Mouse (Mus musculus): ENCODE data around the gene Snx29. TPM values are rescaled to one million over a fixed set of nuclear protein-coding genes. Genes with fewer than 3 reads are reported as not detected.

The Snx29 gene
- polyA plus RNA-seq, 1 experiment from 2014 or later: 14.2 TPM

DNA sequence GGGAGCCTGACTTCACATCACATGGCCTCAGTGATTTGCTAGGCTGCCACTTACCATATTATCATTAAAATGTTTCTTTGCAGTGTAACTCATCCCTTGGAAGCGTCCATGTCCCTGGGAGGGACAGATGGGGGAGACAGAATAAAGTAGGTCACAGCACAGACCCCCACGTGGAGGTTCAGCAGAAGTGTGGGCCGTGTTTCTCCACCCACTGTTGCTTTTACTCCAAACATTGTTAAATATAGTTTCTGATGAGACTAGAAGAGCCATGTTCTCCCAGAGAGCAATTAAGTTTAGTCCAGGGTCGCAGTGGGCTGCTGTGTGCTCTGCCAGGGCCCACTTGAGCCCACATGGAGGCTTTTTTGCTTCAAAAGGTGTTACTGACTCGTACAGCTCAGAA, 419.2 kb downstream of the Snx29 start:
- H3K9ac ChIP-seq: no peak overlapping the region
- H3K27me3 ChIP-seq: no peaks in the 10 kb centered on the region
- H3K27ac ChIP-seq (replicated peaks): no peak overlapping the region
- 74% methylated on average over 5 of the region's 5 CpGs for WGBS
- ATAC-seq (ENCODE audit: insufficient number of reproducible peaks, low FRiP score, low TSS enrichment, low read depth): no peak
- H3K4me2 ChIP-seq (replicated peaks): no peak overlapping the region
- no peaks in the 10 kb centered on the region for H3K36me3 ChIP-seq
- no peaks in the 10 kb centered on the region for H3K4me1 ChIP-seq
- H3K9me3 ChIP-seq (replicated peaks): no peaks in the 10 kb centered on the region
- H3K4me3 ChIP-seq (replicated peaks): no peak overlapping the region

DNA sequence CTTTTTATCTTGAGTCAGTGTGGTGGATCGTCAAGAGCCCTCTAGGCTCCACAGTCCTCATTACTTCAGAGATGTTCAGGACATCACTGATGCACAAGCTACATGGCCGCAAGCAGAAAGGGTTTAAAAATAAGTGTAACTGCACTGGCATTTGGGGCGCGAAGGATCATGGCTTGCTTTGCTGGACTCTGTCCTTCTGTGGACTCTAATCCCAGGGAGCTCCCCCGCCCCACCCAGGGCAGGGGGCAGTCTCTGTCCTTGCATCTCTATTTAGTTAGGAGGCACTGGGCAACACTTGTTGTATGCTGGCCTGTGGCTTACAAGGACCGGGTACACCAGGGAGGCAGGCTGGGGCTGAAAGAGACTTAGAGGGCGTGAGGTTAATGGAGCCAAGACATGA, 419.6 kb downstream of the Snx29 start:
- no peak for ATAC-seq (ENCODE audit: insufficient number of reproducible peaks, low FRiP score, low TSS enrichment, low read depth)

DNA sequence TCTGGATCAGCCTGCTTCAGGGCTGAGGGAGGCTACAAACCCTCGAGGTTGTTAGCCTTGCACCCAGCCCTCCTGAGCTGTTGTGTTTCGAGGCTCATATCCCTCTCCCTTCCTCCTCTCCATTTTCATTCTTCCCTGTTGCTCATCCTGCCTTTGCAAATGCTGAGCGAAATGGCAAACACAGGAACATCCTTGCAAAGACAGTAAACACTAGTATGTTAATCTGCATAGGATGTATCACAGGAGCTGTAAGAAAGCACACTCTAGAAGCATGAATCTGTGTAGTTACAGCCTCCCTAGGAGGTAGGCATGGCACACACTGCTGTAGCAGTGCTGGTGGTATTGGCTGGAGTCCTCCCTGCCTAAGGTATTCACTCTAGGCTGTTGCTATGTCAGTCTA, 420.3 kb downstream of the Snx29 start:
- Histone ChIP-seq H3K4me3 (replicated peaks) (no peak overlapping the region), H3K27ac (replicated peaks) (no peak overlapping the region), H3K9me3 (replicated peaks) (no peaks in the 10 kb centered on the region), H3K4me2 (replicated peaks) (no peak overlapping the region), H3K4me1 (no peaks in the 10 kb centered on the region), H3K36me3 (no peaks in the 10 kb centered on the region), H3K9ac (no peak overlapping the region), H3K27me3 (no peaks in the 10 kb centered on the region)
- 62% methylated on average over 3 of the region's 3 CpGs for WGBS
- ATAC-seq (ENCODE audit: insufficient number of reproducible peaks, low FRiP score, low TSS enrichment, low read depth): no peak

More for the DNA sequence above, 419.6 kb downstream of the Snx29 start:
- Histone ChIP-seq H3K4me3 (replicated peaks) (no peak overlapping the region), H3K27me3 (no peaks in the 10 kb centered on the region), H3K36me3 (no peaks in the 10 kb centered on the region), H3K27ac (replicated peaks) (no peak overlapping the region), H3K4me1 (no peaks in the 10 kb centered on the region), H3K4me2 (replicated peaks) (no peak overlapping the region), H3K9ac (no peak overlapping the region), H3K9me3 (replicated peaks) (no peaks in the 10 kb centered on the region)
- WGBS: 83% methylated on average over 7 of the region's 7 CpGs

DNA sequence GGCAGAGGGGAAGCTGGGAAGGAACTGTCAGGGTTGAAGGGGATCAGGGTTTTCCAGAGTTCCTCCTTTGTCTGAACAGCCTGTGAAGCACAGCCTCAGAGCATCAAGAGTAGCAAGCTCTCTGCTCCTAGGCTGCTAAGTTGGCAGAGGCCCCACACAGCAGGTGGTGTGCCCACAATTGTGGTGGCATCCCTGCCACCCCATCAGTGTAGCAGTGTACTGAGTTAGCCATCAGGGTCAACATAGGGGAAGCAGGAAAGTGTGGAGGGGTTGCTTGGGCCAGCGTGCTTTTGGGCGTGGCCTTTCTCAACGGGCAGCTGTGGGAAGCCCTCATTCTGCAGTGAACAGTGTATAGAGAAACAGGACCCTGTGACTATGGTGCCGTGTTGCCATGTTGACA, 421.0 kb downstream of the Snx29 start:
- H3K4me2 ChIP-seq (replicated peaks): no peak overlapping the region
- WGBS: 71% methylated on average over 4 of the region's 4 CpGs
- ATAC-seq (ENCODE audit: insufficient number of reproducible peaks, low FRiP score, low TSS enrichment, low read depth): no peak

DNA sequence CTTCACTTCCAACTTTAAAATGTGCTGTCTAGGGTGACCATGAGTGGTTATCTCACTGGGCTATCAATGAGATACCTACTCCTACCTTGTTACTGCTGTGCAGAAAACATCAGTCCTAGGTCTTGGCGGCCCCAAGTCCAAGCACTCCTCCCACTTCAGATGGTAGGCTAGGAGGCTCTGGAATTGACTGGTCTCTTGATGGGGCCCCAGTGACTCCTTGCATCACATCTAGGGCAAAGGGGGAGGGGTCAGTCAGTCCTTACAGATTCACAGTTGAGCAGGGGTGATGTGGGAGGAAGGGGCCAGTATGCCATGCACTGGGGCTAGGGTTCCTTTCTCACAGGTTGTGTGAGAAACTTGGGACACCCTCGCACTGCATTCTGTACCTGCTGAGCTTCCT, 423.3 kb downstream of the Snx29 start:
- H3K9ac ChIP-seq: no peak overlapping the region
- no peak overlapping the region for H3K4me3 ChIP-seq (replicated peaks)
- no peaks in the 10 kb centered on the region for H3K9me3 ChIP-seq (replicated peaks)
- WGBS: 86% methylated on average over 2 of the region's 2 CpGs
- ATAC-seq (ENCODE audit: insufficient number of reproducible peaks, low FRiP score, low TSS enrichment, low read depth): no peak
- H3K27me3 ChIP-seq: no peaks in the 10 kb centered on the region
- H3K36me3 ChIP-seq: no peaks in the 10 kb centered on the region
- no peak overlapping the region for H3K4me2 ChIP-seq (replicated peaks)
- no peak overlapping the region for H3K27ac ChIP-seq (replicated peaks)
- H3K4me1 ChIP-seq: no peaks in the 10 kb centered on the region

More for the DNA sequence above, 421.0 kb downstream of the Snx29 start:
- Histone ChIP-seq H3K4me1 (no peaks in the 10 kb centered on the region), H3K9me3 (replicated peaks) (no peaks in the 10 kb centered on the region), H3K36me3 (no peaks in the 10 kb centered on the region), H3K27me3 (no peaks in the 10 kb centered on the region), H3K27ac (replicated peaks) (no peak overlapping the region), H3K9ac (no peak overlapping the region), H3K4me3 (replicated peaks) (no peak overlapping the region)

DNA sequence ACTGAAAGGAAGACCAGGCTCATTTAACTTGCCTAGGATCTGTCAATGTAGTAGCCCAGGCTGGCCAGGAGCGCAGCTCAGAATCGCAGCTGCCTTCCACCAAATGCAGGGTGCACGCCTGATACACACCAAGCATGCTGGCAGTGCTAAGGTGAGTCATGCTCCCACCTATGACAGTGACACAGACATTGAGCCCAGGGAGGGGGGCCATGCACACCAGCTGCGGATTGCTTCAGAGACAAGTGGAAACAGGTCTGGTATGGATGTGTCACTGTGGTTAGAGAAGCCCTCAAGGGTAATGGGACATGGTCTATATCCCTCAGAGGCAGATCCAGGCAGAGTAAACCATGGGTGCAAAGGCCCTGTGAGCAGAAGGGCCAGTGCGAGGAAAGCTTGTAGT, 425.2 kb downstream of the Snx29 start:
- Histone ChIP-seq H3K4me3 (replicated peaks) (no peak overlapping the region), H3K36me3 (no peaks in the 10 kb centered on the region), H3K4me2 (replicated peaks) (no peak overlapping the region), H3K27me3 (no peaks in the 10 kb centered on the region), H3K9ac (no peak overlapping the region), H3K9me3 (replicated peaks) (no peaks in the 10 kb centered on the region), H3K4me1 (no peaks in the 10 kb centered on the region), H3K27ac (replicated peaks) (no peak overlapping the region)
- 70% methylated on average over 5 of the region's 5 CpGs for WGBS
- no peak for ATAC-seq (ENCODE audit: insufficient number of reproducible peaks, low FRiP score, low TSS enrichment, low read depth)

DNA sequence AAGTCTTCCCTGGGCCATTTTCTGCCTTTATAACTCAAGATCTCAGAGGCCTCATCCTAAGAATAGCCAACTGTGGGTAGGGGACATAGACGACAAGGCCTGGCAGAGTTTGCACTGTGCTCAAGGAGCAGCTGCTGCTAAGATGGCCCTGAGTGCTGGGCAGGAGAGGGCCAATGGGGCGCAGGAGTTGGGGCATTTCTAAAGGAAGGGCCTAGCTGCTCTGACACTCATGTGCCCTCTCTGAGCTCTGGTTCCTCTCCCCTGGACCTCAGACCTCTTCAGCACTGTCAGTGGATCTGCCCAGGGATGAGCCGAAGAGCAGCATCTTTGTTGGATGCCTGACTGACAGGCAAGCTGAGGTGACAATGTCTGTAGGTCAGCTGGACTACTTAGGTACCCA, 426.4 kb downstream of the Snx29 start:
- WGBS: 89% methylated on average over 3 of the region's 3 CpGs

DNA sequence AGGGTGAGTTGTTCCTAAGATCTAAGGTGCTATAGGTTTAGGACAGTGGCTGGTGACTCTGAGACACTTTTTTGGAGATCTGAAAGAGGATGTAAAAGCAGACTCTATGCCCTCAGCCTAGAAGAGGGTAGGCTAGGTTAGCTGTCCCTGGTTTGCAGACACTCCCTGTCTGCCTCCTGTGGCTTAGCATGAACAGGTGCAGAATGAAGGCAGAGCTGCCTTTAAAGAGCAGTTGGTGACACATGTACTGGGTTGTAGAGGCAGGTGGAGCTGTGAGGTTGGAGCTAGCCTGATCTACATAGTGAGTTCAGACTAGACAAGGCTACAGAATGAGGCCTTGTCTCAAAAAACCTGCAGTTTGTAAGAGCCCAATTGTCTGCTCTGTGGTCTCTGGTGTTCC, 427.9 kb downstream of the Snx29 start:
- Histone ChIP-seq H3K4me2 (replicated peaks) (no peak overlapping the region), H3K4me1 (no peaks in the 10 kb centered on the region), H3K36me3 (no peaks in the 10 kb centered on the region), H3K9me3 (replicated peaks) (no peaks in the 10 kb centered on the region), H3K27ac (replicated peaks) (no peak overlapping the region), H3K4me3 (replicated peaks) (no peak overlapping the region), H3K27me3 (no peaks in the 10 kb centered on the region), H3K9ac (no peak overlapping the region)
- ATAC-seq (ENCODE audit: insufficient number of reproducible peaks, low FRiP score, low TSS enrichment, low read depth): no peak

More for the DNA sequence above, 426.4 kb downstream of the Snx29 start:
- no peak for ATAC-seq (ENCODE audit: insufficient number of reproducible peaks, low FRiP score, low TSS enrichment, low read depth)
- no peak overlapping the region for H3K9ac ChIP-seq
- no peak overlapping the region for H3K27ac ChIP-seq (replicated peaks)
- no peak overlapping the region for H3K4me2 ChIP-seq (replicated peaks)
- no peaks in the 10 kb centered on the region for H3K9me3 ChIP-seq (replicated peaks)
- no peaks in the 10 kb centered on the region for H3K4me1 ChIP-seq
- no peaks in the 10 kb centered on the region for H3K27me3 ChIP-seq
- H3K36me3 ChIP-seq: no peaks in the 10 kb centered on the region
- H3K4me3 ChIP-seq (replicated peaks): no peak overlapping the region

DNA sequence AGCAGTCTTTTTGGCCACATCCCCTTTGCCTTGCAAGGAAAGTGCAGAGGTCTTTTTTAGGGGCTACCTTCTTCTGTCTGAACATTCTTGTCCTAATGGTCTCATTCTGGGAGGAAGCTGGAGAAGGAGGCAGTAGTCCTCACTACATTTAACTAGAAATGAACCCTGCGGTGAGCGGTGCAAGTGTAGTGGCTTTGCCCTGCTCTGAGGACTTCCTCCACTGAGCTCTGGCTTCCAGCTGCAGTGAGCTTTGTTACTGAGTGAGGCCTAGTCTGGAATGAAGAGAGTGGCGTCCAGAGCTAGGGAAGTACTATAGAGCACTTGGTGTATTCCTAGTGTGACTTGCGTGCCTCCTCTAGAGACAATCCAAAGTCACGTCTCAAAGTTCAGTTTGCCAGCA, 429.8 kb downstream of the Snx29 start:
- Histone ChIP-seq H3K27ac (replicated peaks) (no peak overlapping the region), H3K9me3 (replicated peaks) (no peaks in the 10 kb centered on the region), H3K4me2 (replicated peaks) (no peak overlapping the region), H3K36me3 (no peaks in the 10 kb centered on the region), H3K4me1 (no peaks in the 10 kb centered on the region), H3K4me3 (replicated peaks) (no peak overlapping the region), H3K27me3 (no peaks in the 10 kb centered on the region), H3K9ac (no peak overlapping the region)
- ATAC-seq (ENCODE audit: insufficient number of reproducible peaks, low FRiP score, low TSS enrichment, low read depth): no peak
- WGBS: 90% methylated on average over 5 of the region's 5 CpGs

DNA sequence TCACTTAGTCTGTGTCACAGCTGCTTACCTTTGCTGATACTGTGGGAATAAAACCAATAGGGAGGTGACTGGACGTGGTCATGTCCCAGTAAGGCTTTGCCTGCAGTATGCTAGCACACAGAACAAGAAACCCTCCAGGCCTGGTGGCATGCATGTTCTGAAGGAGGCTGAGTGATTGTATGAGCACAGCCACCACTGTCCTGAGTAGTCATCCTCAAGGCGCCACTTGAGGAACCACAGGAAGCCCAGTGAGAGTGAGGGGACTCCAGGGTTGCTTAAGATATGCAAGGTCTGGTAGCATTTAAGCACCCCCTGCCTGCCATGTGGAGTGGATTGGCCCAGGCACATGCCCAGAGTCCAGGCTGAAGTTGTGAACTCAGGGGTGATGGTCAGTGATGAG, 430.8 kb downstream of the Snx29 start:
- no peaks in the 10 kb centered on the region for H3K27me3 ChIP-seq
- no peaks in the 10 kb centered on the region for H3K4me1 ChIP-seq
- WGBS: 86% methylated on average over 2 of the region's 2 CpGs
- no peak for ATAC-seq (ENCODE audit: insufficient number of reproducible peaks, low FRiP score, low TSS enrichment, low read depth)
- no peak overlapping the region for H3K27ac ChIP-seq (replicated peaks)
- no peak overlapping the region for H3K9ac ChIP-seq
- H3K4me3 ChIP-seq (replicated peaks): no peak overlapping the region
- H3K36me3 ChIP-seq: no peaks in the 10 kb centered on the region
- no peaks in the 10 kb centered on the region for H3K9me3 ChIP-seq (replicated peaks)
- no peak overlapping the region for H3K4me2 ChIP-seq (replicated peaks)

DNA sequence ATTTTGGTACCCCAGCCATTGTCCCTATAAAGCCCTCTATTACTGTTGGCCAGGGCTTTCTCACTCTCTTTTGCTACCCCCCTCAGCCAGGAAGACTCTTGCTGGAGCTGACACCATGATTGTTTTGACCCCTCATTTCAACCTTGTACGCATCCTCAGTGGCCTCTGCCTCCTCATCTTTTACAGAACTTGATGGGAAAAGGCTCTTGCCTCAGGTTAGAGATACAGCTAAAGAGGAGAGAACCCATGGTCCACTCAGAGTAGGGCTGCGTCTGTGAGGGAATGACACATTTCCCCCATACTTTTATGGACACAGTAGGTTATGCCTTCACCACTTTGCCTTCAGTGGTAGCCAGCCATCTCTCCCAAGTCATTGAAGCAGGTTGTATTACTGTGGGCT, 431.4 kb downstream of the Snx29 start:
- Histone ChIP-seq H3K27ac (replicated peaks) (no peak overlapping the region), H3K27me3 (no peaks in the 10 kb centered on the region), H3K4me1 (no peaks in the 10 kb centered on the region), H3K9ac (no peak overlapping the region), H3K9me3 (replicated peaks) (no peaks in the 10 kb centered on the region), H3K36me3 (no peaks in the 10 kb centered on the region), H3K4me3 (replicated peaks) (no peak overlapping the region), H3K4me2 (replicated peaks) (no peak overlapping the region)
- no peak for ATAC-seq (ENCODE audit: insufficient number of reproducible peaks, low FRiP score, low TSS enrichment, low read depth)
- WGBS: 89% methylated on average over 2 of the region's 2 CpGs

DNA sequence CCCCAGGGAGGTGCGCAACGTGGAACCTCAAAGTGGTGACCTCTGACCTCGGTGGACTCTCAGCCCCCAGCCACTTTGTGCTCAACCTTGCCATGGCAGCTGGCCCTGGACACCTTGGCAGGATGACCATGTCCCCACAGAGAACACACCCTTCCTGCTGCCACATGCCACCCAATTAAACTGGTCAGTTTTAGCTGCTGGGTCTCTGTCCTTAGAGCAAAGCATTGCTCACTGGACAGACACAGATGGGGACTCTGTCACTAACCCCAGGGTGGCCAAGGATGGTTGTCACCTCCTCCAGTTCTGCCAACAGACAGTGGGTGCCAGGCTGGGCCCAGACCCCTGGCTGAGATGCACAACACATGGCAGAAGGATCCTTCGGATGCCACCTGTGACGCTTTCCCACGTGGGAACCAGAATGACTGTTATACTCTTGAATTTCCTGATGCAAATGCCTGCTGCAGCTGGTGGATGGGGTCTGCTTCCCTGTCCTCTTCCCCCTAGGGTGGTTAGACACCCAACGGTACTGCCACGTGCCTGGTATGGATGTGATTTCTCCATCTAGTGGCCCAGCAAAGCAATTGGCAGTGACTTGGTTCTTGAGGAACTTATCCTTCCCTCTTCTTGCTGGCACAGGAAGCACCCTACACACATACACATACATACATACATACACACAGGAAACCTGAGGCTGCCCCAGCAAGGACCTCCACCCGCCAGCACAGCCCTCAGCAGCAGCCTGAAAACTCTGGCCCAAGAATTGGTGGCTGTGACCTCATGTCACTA, 432.8 kb downstream of the Snx29 start:
- H3K27me3 ChIP-seq: no peaks in the 10 kb centered on the region
- H3K27ac ChIP-seq (replicated peaks): no peak overlapping the region
- no peaks in the 10 kb centered on the region for H3K36me3 ChIP-seq
- H3K9me3 ChIP-seq (replicated peaks): no peaks in the 10 kb centered on the region
- no peak overlapping the region for H3K4me3 ChIP-seq (replicated peaks)
- 80% methylated on average over 9 of the region's 9 CpGs for WGBS
- no peaks in the 10 kb centered on the region for H3K4me1 ChIP-seq
- no peak overlapping the region for H3K4me2 ChIP-seq (replicated peaks)
- ATAC-seq (ENCODE audit: insufficient number of reproducible peaks, low FRiP score, low TSS enrichment, low read depth): no peak
- H3K9ac ChIP-seq: no peak overlapping the region
